Mouse (Mus musculus) heart, adult 2 months (tissue): ENCODE results near the gene Olfr307. TPM values are rescaled to one million over a fixed set of nuclear protein-coding genes. Genes with fewer than 3 reads are reported as not detected.

Experiments
- DNase-seq, 2 experiments: peaks; one replicate each; pipeline ENCODE4 v3.0.0; 2021
- H3K27ac ChIP-seq: fragments of 200-600 bp; 2 replicates; pipeline ENCODE4 v1.8.1; 2022
- H3K27me3 ChIP-seq: fragments of 200-500 bp; 2 replicates; pipeline ENCODE4 v1.6.1; 2012; ENCODE audit warnings: mild to moderate bottlenecking, low read length, inconsistent platforms, mixed read lengths; ENCODE audit not compliant: control insufficient read depth, insufficient read depth
- H3K36me3 ChIP-seq: fragments of 200-500 bp; 2 replicates; pipeline ENCODE4 v1.6.1; 2012; ENCODE audit warnings: low read length, inconsistent platforms; ENCODE audit not compliant: control insufficient read depth, insufficient read depth
- H3K4me1 ChIP-seq: fragments of 200-500 bp; 2 replicates; pipeline ENCODE4 v1.6.1; 2011; ENCODE audit warnings: low read length; ENCODE audit not compliant: control insufficient read depth, insufficient read depth
- H3K4me3 ChIP-seq: fragments of 200-600 bp; 2 replicates; pipeline ENCODE4 v1.8.1; 2022
- H3K79me2 ChIP-seq: fragments of 200-500 bp; replicated peaks from 2 replicates; pipeline ENCODE4 v1.6.1; 2012; ENCODE audit warnings: mild to moderate bottlenecking, inconsistent platforms, low read length, moderate library complexity, mixed read lengths; ENCODE audit not compliant: control insufficient read depth, insufficient read depth
- H3K9ac ChIP-seq: fragments of 200-500 bp; 2 replicates; pipeline ENCODE4 v1.6.1; 2012; ENCODE audit warnings: low read depth, mild to moderate bottlenecking, control low read depth, inconsistent platforms, low read length, mixed read lengths
- CTCF ChIP-seq: fragments of 200-600 bp; IDR thresholded peaks from 2 replicates; pipeline ENCODE4 v1.8.1; 2022; ENCODE audit warnings: antibody characterized with exemption, mild to moderate bottlenecking, moderate library complexity
- EP300 ChIP-seq: fragments of 200-500 bp; IDR thresholded peaks from 2 replicates; pipeline ENCODE4 v1.6.1; 2011; ENCODE audit warnings: low read depth, low read length, control low read depth; ENCODE audit not compliant: insufficient read depth
- POLR2A ChIP-seq: fragments of 200-500 bp; IDR thresholded peaks from 2 replicates; pipeline ENCODE4 v1.6.1; 2011; ENCODE audit warnings: mild to moderate bottlenecking, low read depth, low read length, control low read depth; ENCODE audit not compliant: insufficient read depth
- WGBS: fragments of 180-500 bp; shearing (Covaris S2); methylation state at CpG from one replicate; pipeline ENCODE4 v1.1.7; 2018; 5-methylcytosine and 5-hydroxymethylcytosine counted together
- intact Hi-C: fragments of 180-260 bp; cut with DNase I; formaldehyde crosslinking; loops from one replicate; pipeline ENCODE4 v1.15.1; 2025
- microRNA-seq, 2 experiments: library from miRNA; unstranded; fragments of <30 nt; microRNA quantifications; one replicate each; pipeline ENCODE4 v1.2.0; 2021
- polyA plus RNA-seq: library from polyadenylated mRNA; depleted of rRNA; stranded (reverse); fragments of >200 nt; gene quantifications from 2 replicates; pipeline ENCODE4 v1.2.3, GENCODE M21; 2012; rRNA removed
- total RNA-seq, 2 experiments: library from RNA; stranded (reverse); gene quantifications; 2 replicates each; pipeline ENCODE4 v1.2.3; 2021

Gene Olfr307
- total and polyA plus RNA-seq, 3 experiments = not detected

DNA sequence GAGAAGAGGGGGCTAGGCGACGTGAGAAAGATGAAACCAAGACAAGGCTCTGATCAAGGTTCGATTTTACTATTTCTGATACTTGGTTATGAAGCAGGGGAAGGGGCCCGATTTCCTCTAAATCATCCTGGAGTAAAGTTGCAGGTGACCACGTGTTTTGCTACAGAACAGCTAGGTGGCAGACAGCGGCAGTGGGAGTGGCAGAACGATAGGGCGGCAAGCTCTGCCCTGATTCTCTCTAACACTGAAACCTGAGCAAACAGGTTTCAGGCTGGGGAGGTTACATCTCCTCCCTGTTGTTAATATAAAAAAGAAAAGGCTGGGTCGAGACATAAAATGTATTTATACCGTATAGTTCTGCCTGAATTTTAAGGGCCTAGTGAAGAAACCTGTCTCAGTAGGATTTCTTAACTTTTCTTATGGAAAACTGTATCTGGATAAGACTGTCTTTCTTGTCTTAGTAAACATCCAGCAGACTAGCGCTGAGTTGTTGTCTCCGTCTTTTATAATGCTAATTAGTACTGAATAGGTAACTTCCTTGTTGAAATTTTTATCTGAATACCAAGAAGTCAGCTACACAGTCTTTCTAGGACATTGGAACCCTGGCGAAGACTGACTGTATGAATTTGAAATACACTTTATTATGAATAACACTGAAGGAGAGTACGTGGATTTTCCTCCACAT lies 5.6 kb upstream of the Olfr307 start:
- Histone ChIP-seq H3K27ac (no peak overlapping the region), H3K9ac (no peak overlapping the region), H3K4me3 (no peak overlapping the region), H3K27me3 (no peaks in the 10 kb centered on the region), H3K4me1 (no peaks in the 10 kb centered on the region), H3K36me3 (no peaks in the 10 kb centered on the region), H3K79me2 (no peaks in the 10 kb centered on the region)
- WGBS = 65% methylated on average over 14 of the region's 14 CpGs
- TF ChIP-seq EP300 = no peak
- TF ChIP-seq CTCF = no peak
- no peak for TF ChIP-seq POLR2A
- intact Hi-C loops = no loop called here
- DNase-seq = no peak

DNA sequence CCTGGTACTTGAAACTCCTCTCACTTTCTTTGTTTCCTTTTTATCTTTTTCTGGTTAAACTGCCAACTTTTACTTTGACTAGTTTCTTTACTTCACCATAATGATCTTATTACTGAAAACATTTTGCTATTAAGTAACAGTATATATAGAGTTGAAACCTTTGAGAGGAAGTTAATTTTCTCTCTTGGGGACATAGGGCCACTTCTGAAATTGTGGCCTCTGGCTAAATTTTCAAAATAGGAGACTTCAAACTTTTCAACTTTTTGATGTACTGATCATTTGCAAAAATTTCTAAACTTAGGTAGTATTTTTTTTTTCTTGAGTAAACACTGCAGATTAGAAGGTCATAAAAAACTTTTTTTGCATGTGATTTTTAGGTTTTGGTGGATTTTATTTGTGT lies 11.9 kb downstream of the Olfr307 start, which contains the start of gene Olfr308:
Olfr308 (minus strand) TSS at position 101 of the 400 bp plus-strand sequence.
- Histone ChIP-seq H3K79me2 (no peaks in the 10 kb centered on the region), H3K9ac (no peak within 1 kb of the TSS), H3K27ac (no peak within 1 kb of the TSS), H3K36me3 (no peaks in the 10 kb centered on the region), H3K4me1 (no peaks in the 10 kb centered on the region), H3K4me3 (no peak within 1 kb of the TSS), H3K27me3 (no peaks in the 10 kb centered on the region)
- DNase-seq = no peak
- TF ChIP-seq EP300 (no peak), CTCF (no peak), POLR2A (no peak)
- intact Hi-C loops = no loop called here

DNA sequence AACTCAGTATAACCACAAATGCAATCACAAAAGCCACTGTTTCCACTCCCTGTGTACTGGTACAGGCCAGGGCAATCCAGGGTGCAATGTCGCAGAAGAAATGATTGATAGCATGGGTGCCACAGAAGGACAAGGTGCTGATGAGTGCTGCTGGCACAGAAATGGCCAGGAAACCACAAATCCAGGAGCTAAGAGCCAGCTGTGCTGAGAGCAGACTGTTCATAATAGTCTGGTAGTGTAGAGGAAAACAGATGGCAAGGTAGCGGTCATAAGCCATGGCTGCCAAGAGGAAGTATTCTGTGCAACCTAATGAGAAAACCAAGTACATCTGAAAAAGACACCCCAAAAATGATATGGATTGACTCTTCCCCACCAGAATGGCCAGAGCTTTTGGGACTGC lies 16.1 kb downstream of the Olfr307 start:
- DNase-seq = no peak
- no peaks in the 10 kb centered on the region for H3K4me1 ChIP-seq
- H3K36me3 ChIP-seq = no peaks in the 10 kb centered on the region
- 76% methylated on average over 2 of the region's 2 CpGs for WGBS
- no peak overlapping the region for H3K4me3 ChIP-seq
- no peak for TF ChIP-seq EP300
- intact Hi-C loops = no loop called here
- no peak overlapping the region for H3K9ac ChIP-seq
- H3K27ac ChIP-seq = no peak overlapping the region
- no peaks in the 10 kb centered on the region for H3K79me2 ChIP-seq
- no peaks in the 10 kb centered on the region for H3K27me3 ChIP-seq

DNA sequence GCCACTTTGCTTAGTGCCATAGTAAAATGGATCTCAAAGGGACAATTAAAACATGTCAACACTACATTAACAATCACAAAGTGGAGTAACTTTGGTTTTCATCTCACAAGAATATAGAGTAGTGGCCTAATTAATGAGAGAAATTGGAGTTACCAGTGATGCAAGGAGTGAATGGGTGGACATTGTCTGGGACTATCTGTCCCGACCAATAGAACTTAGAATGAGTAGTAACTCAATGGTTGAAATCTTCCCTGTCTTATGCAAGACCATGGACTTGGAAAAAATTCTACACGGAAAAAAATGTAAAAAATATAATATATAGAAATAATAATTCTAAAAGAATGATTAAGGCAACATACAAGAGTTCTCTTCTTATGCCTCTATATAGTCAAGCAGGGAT lies 23.8 kb downstream of the Olfr307 start, which contains the start of gene Olfr309:
Olfr309 (minus strand) TSS at position 101 of the 400 bp plus-strand sequence.
- WGBS = 52% methylated on average over 2 of the region's 2 CpGs
- TF ChIP-seq POLR2A (no peak), EP300 (no peak), CTCF (no peak)
- intact Hi-C loops = no loop called here

More for the DNA sequence above, 23.8 kb downstream of the Olfr307 start, which contains the start of gene Olfr309:
- Histone ChIP-seq H3K4me3 (no peak within 1 kb of the TSS), H3K27me3 (no peaks in the 10 kb centered on the region), H3K27ac (no peak within 1 kb of the TSS), H3K36me3 (no peaks in the 10 kb centered on the region), H3K9ac (no peak within 1 kb of the TSS), H3K79me2 (no peaks in the 10 kb centered on the region), H3K4me1 (no peaks in the 10 kb centered on the region)
- no peak for DNase-seq

Small RNA genes within 50 kb of the gene (microRNA-seq; reads per million reads assigned to microRNA genes)
- gene Gm23192 = 0 reads per million in 2 experiments

Other genes with a start within 250 kb of the Olfr307 start
- gene Vmn2r75, start 165.8 kb downstream of the Olfr307 start, total RNA-seq = not detected
- gene Vmn2r75, start 165.8 kb downstream of the Olfr307 start, polyA plus RNA-seq = not detected in 2 replicates
- gene Vmn2r76, start 91.3 kb downstream of the Olfr307 start, total RNA-seq = not detected
- gene Vmn2r76, start 91.3 kb downstream of the Olfr307 start, polyA plus RNA-seq = not detected in 2 replicates
- not detected for gene Olfr310, start 60.4 kb downstream of the Olfr307 start, total RNA-seq
- gene Olfr310, start 60.4 kb downstream of the Olfr307 start, polyA plus RNA-seq = not detected in 2 replicates
- not detected for gene Olfr309, start 23.9 kb downstream of the Olfr307 start, total RNA-seq
- gene Olfr309, start 23.9 kb downstream of the Olfr307 start, polyA plus RNA-seq = not detected in 2 replicates
- gene Olfr308, start 12.0 kb downstream of the Olfr307 start, total RNA-seq = not detected
- not detected in 2 replicates for gene Olfr308, start 12.0 kb downstream of the Olfr307 start, polyA plus RNA-seq
- not detected for gene Olfr305, start 29.3 kb upstream of the Olfr307 start, total RNA-seq
- gene Olfr305, start 29.3 kb upstream of the Olfr307 start, polyA plus RNA-seq = not detected in 2 replicates
- gene Olfr304, start 49.1 kb upstream of the Olfr307 start, total RNA-seq = not detected
- not detected in 2 replicates for gene Olfr304, start 49.1 kb upstream of the Olfr307 start, polyA plus RNA-seq
- gene Olfr303, start 60.2 kb upstream of the Olfr307 start, total RNA-seq = not detected
- not detected in 2 replicates for gene Olfr303, start 60.2 kb upstream of the Olfr307 start, polyA plus RNA-seq
- not detected for gene Olfr301, start 66.3 kb upstream of the Olfr307 start, total RNA-seq
- gene Olfr301, start 66.3 kb upstream of the Olfr307 start, polyA plus RNA-seq = not detected in 2 replicates
- not detected for gene Olfr299, start 122.3 kb upstream of the Olfr307 start, total RNA-seq
- not detected in 2 replicates for gene Olfr299, start 122.3 kb upstream of the Olfr307 start, polyA plus RNA-seq
- not detected for gene Olfr298, start 154.9 kb upstream of the Olfr307 start, total RNA-seq
- not detected in 2 replicates for gene Olfr298, start 154.9 kb upstream of the Olfr307 start, polyA plus RNA-seq
- not detected for gene Olfr297, start 182.4 kb upstream of the Olfr307 start, total RNA-seq
- gene Olfr297, start 182.4 kb upstream of the Olfr307 start, polyA plus RNA-seq = not detected in 2 replicates
- gene Olfr295, start 246.3 kb upstream of the Olfr307 start, total RNA-seq = not detected
- not detected in 2 replicates for gene Olfr295, start 246.3 kb upstream of the Olfr307 start, polyA plus RNA-seq